Mouse (Mus musculus) neural tube, embryonic 12.5 days (tissue): ENCODE results near the gene Nsmce4a. TPM values are rescaled to one million over a fixed set of nuclear protein-coding genes. Genes with fewer than 3 reads are reported as not detected.

ENCODE experiments used
- polyA plus RNA-seq: library from polyadenylated mRNA; unstranded; fragments of >200 nt; fragmentation: Nextera tagmentation; extraction: Ambion mirVana; gene quantifications from 2 replicates; pipeline ENCODE4 v1.2.1, GENCODE M21; 2016

Nsmce4a gene
- polyA plus RNA-seq, 1 experiment from 2014 or later = 143 TPM

Other genes with a start within 250 kb of the Nsmce4a start
- 62.7 and 71.6 TPM in 2 replicates for gene Ate1, start 52.7 kb downstream of the Nsmce4a start, polyA plus RNA-seq
- gene Tacc2, start 4.3 kb upstream of the Nsmce4a start, polyA plus RNA-seq = 74.3 and 85.5 TPM in 2 replicates
- 0.15 TPM in 1 of 2 replicates, not detected in the other for gene Btbd16, start 201.0 kb upstream of the Nsmce4a start, polyA plus RNA-seq